Mouse (Mus musculus) myocyte (in vitro differentiated cells): ENCODE results near the gene Slc25a43.

Experiments
- CEBPB ChIP-seq: IDR thresholded peaks from 2 replicates; pipeline ENCODE4 v1.6.1; 2011; ENCODE audit warnings: mild to moderate bottlenecking, moderate library complexity; ENCODE audit not compliant: poor library complexity, insufficient read depth, severe bottlenecking
- E2F4 ChIP-seq: IDR thresholded peaks from one replicate; pipeline ENCODE4 v1.6.1; 2011; ENCODE audit warnings: mild to moderate bottlenecking, control low read depth, moderate library complexity; ENCODE audit not compliant: insufficient read depth
- MAX ChIP-seq: IDR thresholded peaks from one replicate; pipeline ENCODE4 v1.6.1; 2011; ENCODE audit warnings: low read depth, mild to moderate bottlenecking, control low read depth
- MYOD1 ChIP-seq, 3 experiments: IDR thresholded peaks; one replicate each; pipeline ENCODE4 v1.6.1; 2011; ENCODE audit warnings: control low read depth in 2 of 3, low read depth in 2 of 3, mild to moderate bottlenecking in 2 of 3, moderate library complexity in 1 of 3; ENCODE audit not compliant: insufficient read length in 2 of 3, control insufficient read depth in 1 of 3
- MYOG ChIP-seq, 3 experiments: IDR thresholded peaks; one replicate each; pipeline ENCODE4 v1.6.1; 2011; ENCODE audit warnings: control low read depth in 2 of 3, low read depth in 2 of 3, mild to moderate bottlenecking in 2 of 3; ENCODE audit not compliant: insufficient read length in 2 of 3, control insufficient read depth in 1 of 3, insufficient read depth in 1 of 3
- POLR2A ChIP-seq: IDR thresholded peaks from one replicate; pipeline ENCODE4 v1.6.1; 2011; ENCODE audit warnings: low read depth, mild to moderate bottlenecking, control low read depth, moderate library complexity; ENCODE audit not compliant: insufficient read length
- POLR2AphosphoS2 ChIP-seq: IDR thresholded peaks from one replicate; pipeline ENCODE4 v1.6.1; 2011; ENCODE audit warnings: low read depth, control low read depth; ENCODE audit not compliant: insufficient read length
- REST ChIP-seq: IDR thresholded peaks from one replicate; pipeline ENCODE4 v1.6.1; 2011; ENCODE audit warnings: mild to moderate bottlenecking, control low read depth, moderate library complexity; ENCODE audit not compliant: insufficient read depth, insufficient read length
- SRF ChIP-seq: IDR thresholded peaks from one replicate; pipeline ENCODE4 v1.6.1; 2011; ENCODE audit warnings: low read depth; ENCODE audit not compliant: control insufficient read depth, insufficient read length
- TCF12 ChIP-seq: IDR thresholded peaks from one replicate; pipeline ENCODE4 v1.6.1; 2011; ENCODE audit warnings: mild to moderate bottlenecking, control low read depth; ENCODE audit not compliant: poor library complexity, insufficient read depth, severe bottlenecking
- TCF3 ChIP-seq: IDR thresholded peaks from one replicate; pipeline ENCODE4 v1.6.1; 2011; ENCODE audit warnings: low read depth, control low read depth; ENCODE audit not compliant: insufficient read length
- USF1 ChIP-seq: IDR thresholded peaks from one replicate; pipeline ENCODE4 v1.6.1; 2011; ENCODE audit warnings: low read depth, mild to moderate bottlenecking, control low read depth, moderate library complexity

- TF ChIP-seq MYOD1 (IDR thresholded peaks at IDR 0.05; ENCODE audit: control insufficient read depth in 1 of 3, insufficient read length in 2 of 3, low read depth in 2 of 3) (no peak), MAX (no peak), POLR2A (no peak), USF1 (no peak), POLR2AphosphoS2 (no peak), SRF (no peak), E2F4 (no peak), TCF12 (no peak), MYOG (IDR thresholded peaks at IDR 0.05; ENCODE audit: control insufficient read depth in 1 of 3, insufficient read depth in 1 of 3, insufficient read length in 2 of 3, low read depth in 2 of 3) (no peak), TCF3 (no peak), CEBPB (no peak), REST (no peak)
These were observed 9.1 kb downstream of the Slc25a43 start for GRCm38 (mm10) chrX:36752586-36752985.
